Mouse (Mus musculus) hematopoietic stem cell, adult 5-6 weeks (primary cell): ENCODE data around the gene Fam89b. TPM values are rescaled to one million over a fixed set of nuclear protein-coding genes. Genes with fewer than 3 reads are reported as not detected.
A peak's percentile ranks its signal among the peaks of the same experiment; 100 is the strongest.

Experiments used
- ATAC-seq, 2 experiments: fragments of 125-278 bp in 1 of 2; replicated peaks in 1 of 2; 2 replicates each; pipeline ENCODE4 v1.8.0; 2016 to 2017; ENCODE audit warnings: inconsistent platforms in 2 of 2, mild to moderate bottlenecking in 2 of 2, moderate number of reproducible peaks in 2 of 2, low read depth in 1 of 2, moderate TSS enrichment in 1 of 2; ENCODE audit not compliant: low FRiP score in 2 of 2, poor library complexity in 2 of 2, severe bottlenecking in 2 of 2, insufficient read depth in 1 of 2, low TSS enrichment in 1 of 2
- total RNA-seq: library from RNA; stranded (forward); fragments of 172-1452, 232-1000 nt; gene quantifications from 2 replicates; pipeline ENCODE4 v1.2.3, GENCODE M21; 2017

The Fam89b gene
- total RNA-seq, 1 experiment from 2014 or later = 22.8 TPM

GRCm38 (mm10) chr19:5742241-5742641, 12.8 kb upstream of the Fam89b start:
- ATAC-seq = no peak

- no peak for ATAC-seq
These were observed 12.3 kb upstream of the Fam89b start for GRCm38 (mm10) chr19:5741641-5742240.

- no peak for ATAC-seq
These were observed 11.2 kb upstream of the Fam89b start, which contains the start of gene Ltbp3 for GRCm38 (mm10) chr19:5740320-5741317. Gene Ltbp3 (plus strand): TSS chr19:5740904.

- no peak for ATAC-seq
These were observed 10.0 kb upstream of the Fam89b start for GRCm38 (mm10) chr19:5739446-5739845.

- no peak for ATAC-seq
These were observed 4.9 kb upstream of the Fam89b start for GRCm38 (mm10) chr19:5734325-5734724.

GRCm38 (mm10) chr19:5731264-5731978, 2.0 kb upstream of the Fam89b start:
- ATAC-seq = peak; percentile 72 to 74

GRCm38 (mm10) chr19:5730314-5731186, 1.1 kb upstream of the Fam89b start:
- no peak for ATAC-seq

GRCm38 (mm10) chr19:5728631-5729443, 616 bp downstream of the Fam89b start:
- no peak for ATAC-seq

GRCm38 (mm10) chr19:5727701-5728100, 1.8 kb downstream of the Fam89b start:
- peak; percentile 26 to 38; a peak in 3 of 4 replicates for ATAC-seq

GRCm38 (mm10) chr19:5726961-5727578, 2.4 kb downstream of the Fam89b start:
- ATAC-seq = no peak

GRCm38 (mm10) chr19:5725767-5726515, 3.5 kb downstream of the Fam89b start, which contains the start of gene Ehbp1l1:
Gene Ehbp1l1 (minus strand): TSS chr19:5726317.
- ATAC-seq = peak in 1 of 2 experiments; percentile 6; a peak in 1 of 4 replicates

GRCm38 (mm10) chr19:5725029-5725707, 4.3 kb downstream of the Fam89b start:
- ATAC-seq = no peak

GRCm38 (mm10) chr19:5724549-5724941, 4.9 kb downstream of the Fam89b start:
- ATAC-seq = peak; percentile 68 to 74

- no peak for ATAC-seq
These were observed 5.4 kb downstream of the Fam89b start for GRCm38 (mm10) chr19:5723934-5724548.
